Mouse (Mus musculus) heart, postnatal 0 days (tissue): ENCODE measurements around the gene Agfg1. TPM values are rescaled to one million over a fixed set of nuclear protein-coding genes. Genes with fewer than 3 reads are reported as not detected.

Experiments used
- ATAC-seq: fragments of 200-750 bp; cut with Nextera tagmentation; 2 replicates; pipeline ENCODE4 v1.8.0; 2017; ENCODE audit warnings: low read depth, moderate number of reproducible peaks, moderate library complexity; ENCODE audit not compliant: insufficient read depth
- DNase-seq: peaks from one replicate; pipeline ENCODE4 v3.0.0-alpha.2; 2016; ENCODE audit warnings: low spot score
- H3K27ac ChIP-seq: fragments of 300-500 bp; sonication (generic); 2 replicates; pipeline ENCODE4 v1.5.1; 2014; ENCODE audit warnings: low read depth, mild to moderate bottlenecking
- H3K27me3 ChIP-seq: fragments of 300-500 bp; sonication (generic); 2 replicates; pipeline ENCODE4 v1.6.1; 2014; ENCODE audit warnings: low read length, mixed read lengths; ENCODE audit not compliant: control insufficient read depth, insufficient read depth
- H3K36me3 ChIP-seq: fragments of 300-500 bp; sonication (generic); replicated peaks from 2 replicates; pipeline ENCODE4 v1.6.1; 2014; ENCODE audit warnings: low read length, mixed read lengths; ENCODE audit not compliant: control insufficient read depth, insufficient read depth
- H3K4me1 ChIP-seq: fragments of 300-500 bp; sonication (generic); 2 replicates; pipeline ENCODE4 v1.6.1; 2014; ENCODE audit warnings: antibody characterized with exemption; ENCODE audit not compliant: control insufficient read depth, insufficient read depth
- H3K4me2 ChIP-seq: fragments of 300-500 bp; sonication (generic); 2 replicates; pipeline ENCODE4 v1.6.1; 2014; ENCODE audit warnings: low read depth, mild to moderate bottlenecking, low read length, moderate library complexity
- H3K4me3 ChIP-seq: fragments of 300-500 bp; sonication (generic); 2 replicates; pipeline ENCODE4 v1.5.1; 2014; ENCODE audit warnings: low read depth, low read length
- H3K9ac ChIP-seq: fragments of 300-500 bp; sonication (generic); replicated peaks from 2 replicates; pipeline ENCODE4 v1.6.1; 2014; ENCODE audit warnings: low read depth, low read length, mixed read lengths
- H3K9me3 ChIP-seq: fragments of 300-500 bp; sonication (generic); replicated peaks from 2 replicates; pipeline ENCODE4 v1.6.1; 2016; ENCODE audit warnings: low read length; ENCODE audit not compliant: control insufficient read depth
- CTCF ChIP-seq: IDR thresholded peaks from 2 replicates; pipeline ENCODE4 v1.5.1; 2016; ENCODE audit warnings: antibody characterized with exemption, control low read depth, low read depth
- EP300 ChIP-seq: IDR thresholded peaks from 2 replicates; pipeline ENCODE4 v1.6.1; 2016; ENCODE audit warnings: antibody characterized with exemption, low read depth
- WGBS: fragments of 180-500 bp; shearing (Covaris S2); extraction: QIAGEN DNeasy Blood & Tissue Kit; methylation state at CpG from one replicate; pipeline ENCODE4 v1.1.7; 2014; 5-methylcytosine and 5-hydroxymethylcytosine counted together
- polyA plus RNA-seq: library from polyadenylated mRNA; unstranded; fragments of >200 nt; fragmentation: Nextera tagmentation; extraction: Ambion mirVana; gene quantifications from 2 replicates; pipeline ENCODE4 v1.2.1, GENCODE M21; 2015
- total RNA-seq: library from RNA; depleted of rRNA; stranded (reverse); fragments of >200 nt; gene quantifications from 2 replicates; pipeline ENCODE4 v1.2.3, GENCODE M21; 2014; ENCODE audit warnings: low replicate concordance

Gene Agfg1
- total and polyA plus RNA-seq, 2 experiments from 2014 or later: 18.5 to 71.0 TPM

DNA sequence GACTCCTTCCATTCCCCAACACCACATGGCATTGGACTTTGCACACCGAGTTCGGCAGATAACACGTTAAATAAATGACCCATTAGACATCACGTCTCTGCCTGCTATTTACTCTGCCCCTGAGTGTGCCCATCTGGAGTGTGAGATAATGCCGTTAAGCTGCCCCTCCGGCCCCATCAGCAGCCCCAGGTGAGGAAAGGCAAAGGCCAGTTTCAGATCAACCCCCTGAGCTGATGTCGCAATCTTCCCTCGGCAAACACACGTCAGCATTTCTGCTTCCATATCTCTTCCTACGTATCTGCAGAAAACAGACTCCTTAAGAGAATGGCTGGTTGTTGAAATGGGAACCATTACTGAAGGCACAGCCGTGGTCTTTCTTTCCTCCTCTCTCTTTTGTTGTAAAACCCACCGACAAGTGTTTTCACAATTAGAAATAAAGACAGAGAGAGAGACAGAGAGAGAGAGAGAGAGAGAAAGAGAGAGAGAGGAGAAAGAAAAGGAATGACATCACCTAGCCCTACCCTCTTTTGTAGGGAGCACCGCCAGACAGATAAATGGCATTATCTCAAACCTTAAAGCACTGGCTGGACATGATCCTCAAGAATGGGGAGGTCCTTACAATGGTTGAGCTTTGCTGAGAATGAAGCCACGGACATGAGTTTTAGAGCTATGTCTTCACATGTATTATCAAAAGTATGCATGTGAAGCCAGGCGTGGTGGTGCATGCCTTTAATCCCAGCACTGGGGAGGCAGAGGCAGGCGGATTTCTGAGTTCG lies 23.2 kb upstream of the Agfg1 start:
- DNase-seq: peak; percentile 37
- no peaks in the 10 kb centered on the region for H3K9me3 ChIP-seq
- no peaks in the 10 kb centered on the region for H3K36me3 ChIP-seq
- H3K4me3 ChIP-seq: peak overlapping the region; percentile 19; the same call in 1 of the 2 replicates
- no peak overlapping the region for H3K27ac ChIP-seq
- no peaks in the 10 kb centered on the region for H3K27me3 ChIP-seq
- H3K9ac ChIP-seq: no peak overlapping the region
- WGBS: 24% methylated on average over 17 of the region's 17 CpGs
- H3K4me1 ChIP-seq: peaks cover 13% of the 10 kb centered on the region; the same call in 1 of the 2 replicates
- no peak for TF ChIP-seq CTCF
- no peak for TF ChIP-seq EP300
- no peak for ATAC-seq
- peak overlapping the region; percentile 56 for H3K4me2 ChIP-seq

DNA sequence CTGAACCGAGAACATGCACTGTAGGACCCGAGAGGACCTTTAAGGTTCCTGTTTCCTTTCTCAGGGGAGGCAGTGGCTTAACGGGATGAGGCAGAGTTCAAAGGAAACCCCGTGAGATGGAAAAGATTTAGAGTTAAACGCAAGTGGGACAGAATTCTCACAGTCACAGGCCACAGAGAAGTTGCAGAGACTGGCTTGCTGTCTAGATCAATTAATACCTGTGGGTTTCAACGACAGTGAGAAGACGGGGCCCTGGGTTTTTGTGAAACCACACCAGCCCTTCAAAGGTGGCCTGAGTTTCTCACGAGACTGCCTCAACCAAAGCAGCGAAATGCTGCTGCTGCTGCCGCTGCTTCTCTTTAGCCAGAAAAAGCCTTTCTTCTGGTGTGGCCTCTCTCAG lies 19.9 kb upstream of the Agfg1 start:
- WGBS: 55% methylated on average over 10 of the region's 10 CpGs
- H3K9ac ChIP-seq: no peak overlapping the region
- H3K4me1 ChIP-seq: peaks cover 13% of the 10 kb centered on the region; the same call in 1 of the 2 replicates
- no peaks in the 10 kb centered on the region for H3K36me3 ChIP-seq
- H3K27ac ChIP-seq: no peak overlapping the region
- H3K4me2 ChIP-seq: no peak overlapping the region
- no peak for ATAC-seq
- no peaks in the 10 kb centered on the region for H3K27me3 ChIP-seq
- no peak for TF ChIP-seq EP300
- no peak for TF ChIP-seq CTCF
- no peak for DNase-seq
- no peak overlapping the region for H3K4me3 ChIP-seq
- no peaks in the 10 kb centered on the region for H3K9me3 ChIP-seq

DNA sequence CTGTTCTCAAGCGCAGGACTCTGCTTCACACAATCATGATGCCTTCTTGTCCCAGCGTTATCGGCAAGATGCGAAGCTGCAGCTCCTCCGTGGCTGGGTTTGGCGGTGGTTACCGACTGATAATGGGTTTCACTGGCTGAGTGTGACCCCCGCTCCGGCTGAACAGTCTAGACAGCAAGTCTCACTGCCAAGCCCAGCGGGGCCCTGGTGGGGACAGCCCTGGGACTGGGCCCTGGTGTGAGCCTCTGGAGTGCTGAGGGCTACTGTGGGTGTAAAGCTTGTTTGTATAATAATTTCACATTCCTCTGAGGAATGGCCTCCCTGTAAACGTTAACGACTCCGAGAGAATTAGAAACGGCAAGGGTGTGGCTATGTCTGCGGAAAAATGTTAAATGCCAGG lies 19.1 kb upstream of the Agfg1 start:
- Histone ChIP-seq H3K4me2 (peak overlapping the region; percentile 34; the same call in 1 of the 2 replicates), H3K27ac (0 out of 2 replicates have a peak overlapping the region, but pooled peaks have one; percentile 46), H3K4me1 (peaks cover 13% of the 10 kb centered on the region; the same call in 1 of the 2 replicates), H3K4me3 (no peak overlapping the region), H3K9ac (0 out of 2 replicates have a peak overlapping the region, but pooled peaks have one; percentile 33), H3K36me3 (no peaks in the 10 kb centered on the region), H3K27me3 (no peaks in the 10 kb centered on the region), H3K9me3 (no peaks in the 10 kb centered on the region)
- ATAC-seq (no peak), DNase-seq (no peak)
- no peak for TF ChIP-seq CTCF
- WGBS: 35% methylated on average over 15 of the region's 15 CpGs

DNA sequence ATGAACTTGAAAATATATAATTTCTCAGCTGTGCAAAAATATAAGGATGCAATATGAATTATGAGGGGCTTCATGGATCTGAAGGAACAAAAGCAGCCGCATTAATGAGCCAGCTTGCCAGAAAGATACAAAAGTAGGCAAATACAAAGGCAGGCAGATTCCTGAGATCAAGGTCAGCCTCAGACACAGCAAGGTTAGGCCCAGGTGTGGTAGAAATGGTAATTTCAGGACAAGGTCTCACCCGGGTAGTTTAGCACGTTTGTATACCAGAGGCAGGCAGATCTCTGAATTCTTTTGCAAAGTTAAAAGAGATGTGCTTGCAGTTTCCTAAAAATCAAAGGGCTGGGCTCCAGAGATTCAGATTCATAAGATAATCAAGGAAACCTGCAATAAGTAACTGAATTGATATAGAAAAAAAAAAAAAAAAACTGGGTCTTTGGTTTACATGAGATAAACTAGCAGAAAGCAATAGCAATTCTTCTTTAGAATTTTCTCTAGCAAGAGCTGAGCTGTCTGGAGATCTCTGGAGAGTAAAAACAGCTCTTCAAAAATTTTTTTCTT lies 18.6 kb upstream of the Agfg1 start:
- Histone ChIP-seq H3K27me3 (no peaks in the 10 kb centered on the region), H3K4me3 (no peak overlapping the region)
- no peak for ATAC-seq

DNA sequence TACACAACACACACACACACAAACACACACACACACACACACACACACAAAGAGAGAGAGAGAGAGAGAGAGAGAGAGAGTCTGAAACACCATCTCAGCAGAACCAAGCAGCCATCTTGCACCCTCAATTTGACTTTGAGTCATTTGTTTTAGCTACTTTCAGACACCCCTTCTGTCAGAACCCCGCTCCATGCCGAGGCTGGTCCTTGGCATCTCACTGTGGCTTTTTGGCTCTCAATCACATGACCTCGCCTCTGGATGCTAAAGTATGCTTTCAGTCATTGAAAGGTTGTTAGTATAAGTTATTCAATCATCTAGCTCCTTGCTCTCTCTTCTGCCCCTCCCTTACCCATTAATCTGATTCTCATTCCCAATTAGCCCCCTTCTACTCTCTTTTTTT lies 17.4 kb upstream of the Agfg1 start:
- Histone ChIP-seq H3K4me1 (0 out of 2 replicates have a peak, but pooled peaks cover 3% of the 10 kb centered on the region), H3K9me3 (no peaks in the 10 kb centered on the region), H3K9ac (no peak overlapping the region), H3K4me3 (no peak overlapping the region), H3K36me3 (no peaks in the 10 kb centered on the region), H3K27me3 (no peaks in the 10 kb centered on the region), H3K27ac (no peak overlapping the region), H3K4me2 (no peak overlapping the region)
- no peak for ATAC-seq
- WGBS: 89% methylated on average over 3 of the region's 3 CpGs
- TF ChIP-seq CTCF: no peak
- no peak for TF ChIP-seq EP300
- no peak for DNase-seq

More for the DNA sequence above, 18.6 kb upstream of the Agfg1 start:
- H3K27ac ChIP-seq: no peak overlapping the region
- no peak for DNase-seq
- peaks cover 11% of the 10 kb centered on the region; the same call in 1 of the 2 replicates for H3K4me1 ChIP-seq
- H3K9ac ChIP-seq: no peak overlapping the region
- H3K9me3 ChIP-seq: no peaks in the 10 kb centered on the region
- no peaks in the 10 kb centered on the region for H3K36me3 ChIP-seq
- 81% methylated on average over 3 of the region's 3 CpGs for WGBS
- no peak overlapping the region for H3K4me2 ChIP-seq
- TF ChIP-seq EP300: no peak
- TF ChIP-seq CTCF: no peak
